Mouse (Mus musculus): Measurements from ENCODE around the gene C1qtnf5.

Gene C1qtnf5

GRCm38 (mm10) chr9:44107110-44107509, at the start of gene C1qtnf5:
Gene C1qtnf5, plus strand, starts transcription at chr9:44107245.
- peak; percentile 73 for DNase-seq

DNA sequence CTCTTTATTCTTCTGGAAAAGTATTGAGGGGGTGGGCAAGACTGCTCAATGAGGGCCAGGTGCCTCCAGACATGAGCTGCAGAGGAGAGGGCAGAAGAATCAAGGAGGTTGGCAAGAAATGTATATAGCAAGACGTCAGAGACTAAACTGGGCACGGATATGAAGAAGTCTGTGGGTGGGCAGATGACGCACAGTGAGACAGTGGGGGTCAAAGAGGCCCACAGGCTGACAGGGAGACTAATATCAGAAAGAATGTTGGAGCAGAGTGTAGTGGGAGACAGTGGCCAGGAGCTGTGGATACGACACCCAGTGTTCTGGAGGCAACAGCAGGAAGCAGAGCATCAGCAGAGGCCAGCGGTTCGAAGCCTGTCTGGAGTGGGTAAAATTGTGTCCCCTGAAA, 48.4 kb upstream of the C1qtnf5 start:
- no peak for DNase-seq

GRCm38 (mm10) chr9:44065177-44065576, 41.9 kb upstream of the C1qtnf5 start:
- no peak for DNase-seq

GRCm38 (mm10) chr9:44066785-44067225, 40.2 kb upstream of the C1qtnf5 start, which contains the start of gene Usp2:
Gene Usp2, plus strand, starts transcription at chr9:44067021.
- DNase-seq, result peak; percentile 100

DNA sequence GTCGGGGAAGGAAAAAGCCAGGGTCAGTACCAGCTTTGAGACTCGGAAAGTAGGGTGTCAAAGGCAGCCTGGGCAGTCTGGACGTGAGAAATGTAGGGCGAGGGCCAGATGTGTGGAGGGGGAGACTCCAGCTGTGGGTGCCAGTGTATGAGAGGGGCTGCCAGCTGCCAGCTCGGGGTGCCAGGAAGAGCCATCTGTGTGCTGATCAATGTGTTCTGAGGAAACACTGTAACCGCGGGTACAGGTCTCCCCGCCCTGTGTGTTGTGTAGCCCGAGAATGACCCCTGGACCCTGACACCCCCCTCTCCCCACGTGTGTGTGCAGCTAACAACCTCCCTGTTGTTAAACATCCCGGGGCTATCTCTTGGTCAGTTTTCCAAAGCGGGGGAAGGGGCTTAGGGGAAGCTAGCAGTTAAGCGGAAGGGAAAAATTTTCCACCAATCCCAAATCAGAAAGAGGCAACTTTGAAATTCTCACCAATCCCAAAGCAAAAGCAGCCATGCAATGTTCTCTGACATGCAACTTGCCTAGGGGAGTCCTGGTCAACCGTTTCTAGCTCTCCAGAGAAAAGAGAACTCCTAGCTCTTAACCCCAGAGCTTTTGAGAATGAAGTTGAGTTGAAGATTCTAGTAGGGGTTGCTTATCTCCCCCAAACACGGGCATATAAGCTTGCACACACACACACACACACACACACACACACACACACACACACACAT, 39.6 kb upstream of the C1qtnf5 start:
- DNase-seq, result no peak

- no peak for DNase-seq
Observed at GRCm38 (mm10) chr9:44067960-44068330, 39.1 kb upstream of the C1qtnf5 start.

DNA sequence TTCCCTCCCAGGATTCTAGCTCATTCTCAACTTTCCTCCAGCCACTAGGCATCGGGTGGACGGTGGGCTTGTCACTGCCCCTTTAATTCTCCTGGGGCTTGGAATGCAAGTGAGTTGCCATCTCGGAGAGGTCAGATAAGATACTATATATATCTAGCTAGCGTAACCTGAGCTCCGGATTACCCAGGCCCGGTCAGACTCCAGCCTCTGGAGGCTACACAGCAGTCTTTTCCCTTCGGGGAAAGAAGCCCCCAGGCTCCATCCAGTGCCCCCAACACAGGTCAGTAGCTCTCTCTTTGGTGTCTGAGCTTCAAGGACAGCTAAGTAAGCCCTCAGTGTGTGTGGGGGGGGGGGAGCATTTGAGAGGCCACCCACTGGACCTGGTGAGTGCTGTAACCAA, 37.8 kb upstream of the C1qtnf5 start:
- DNase-seq, result no peak

- DNase-seq, result no peak
Observed at GRCm38 (mm10) chr9:44070113-44070843, 36.8 kb upstream of the C1qtnf5 start.

DNA sequence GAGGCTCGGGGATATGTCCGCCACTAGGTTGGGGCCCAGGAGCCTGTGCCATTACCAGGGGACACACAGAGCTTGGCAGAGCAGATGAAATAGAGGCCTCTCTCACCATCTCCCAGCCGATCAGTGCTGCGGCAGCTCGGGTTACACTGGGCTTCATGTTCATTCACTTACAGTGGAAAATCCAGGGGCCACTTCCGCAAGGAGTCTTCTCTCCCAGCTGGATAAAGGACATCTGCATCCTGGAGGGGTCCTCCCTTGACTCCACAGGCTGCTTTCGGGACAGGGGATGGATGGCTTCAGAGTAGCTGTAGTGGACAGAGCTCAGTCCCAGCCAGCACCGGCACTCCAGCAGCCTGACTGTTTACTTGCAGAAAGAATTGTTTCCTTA, 36.2 kb upstream of the C1qtnf5 start:
- DNase-seq, result no peak

- DNase-seq, result no peak
Observed at GRCm38 (mm10) chr9:44071914-44072598, 35.0 kb upstream of the C1qtnf5 start.

DNA sequence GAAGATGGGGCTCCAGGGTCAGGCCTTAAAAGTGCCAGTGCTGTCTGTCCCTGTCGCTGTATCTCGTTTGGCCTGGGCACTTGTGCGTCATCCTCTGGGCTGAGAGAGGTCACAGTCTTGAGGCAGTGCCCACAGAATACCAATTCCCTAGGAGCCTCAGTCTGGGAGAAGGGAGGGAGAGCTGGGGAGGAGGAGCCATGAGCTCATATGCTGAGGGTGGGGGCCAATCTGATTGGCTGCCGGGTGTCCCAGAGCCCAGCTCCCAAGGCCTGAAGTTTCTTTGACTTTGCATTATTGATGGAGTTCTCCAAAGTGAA, 34.5 kb upstream of the C1qtnf5 start:
- peak; percentile 16 for DNase-seq

DNA sequence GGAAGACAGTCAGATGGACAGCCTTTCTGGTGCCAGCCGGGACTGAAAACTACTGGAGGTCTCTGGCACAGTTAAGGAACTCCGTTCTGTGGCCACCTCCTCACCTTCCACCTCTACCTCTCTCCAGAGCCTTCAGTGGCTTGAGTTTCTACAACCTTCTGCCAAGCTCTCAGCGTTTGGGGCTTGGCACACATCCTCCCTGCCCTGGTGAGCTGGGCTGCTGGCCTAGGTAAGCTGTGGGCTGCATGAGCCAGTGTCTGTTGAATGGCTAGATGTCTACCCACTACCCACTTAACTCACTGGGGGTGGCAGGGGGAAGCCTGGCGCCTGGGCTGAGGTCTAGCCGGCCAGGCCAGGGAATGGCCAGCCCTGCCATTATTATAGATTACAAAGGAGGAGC, 33.9 kb upstream of the C1qtnf5 start:
- peak; percentile 5 for DNase-seq

- DNase-seq, result peak; percentile 67
Observed at GRCm38 (mm10) chr9:44074395-44075275, 32.4 kb upstream of the C1qtnf5 start.

- peak; percentile 61 for DNase-seq
Observed at GRCm38 (mm10) chr9:44075276-44075995, 31.6 kb upstream of the C1qtnf5 start.

- no peak for DNase-seq
Observed at GRCm38 (mm10) chr9:44075996-44076763, 30.9 kb upstream of the C1qtnf5 start.

DNA sequence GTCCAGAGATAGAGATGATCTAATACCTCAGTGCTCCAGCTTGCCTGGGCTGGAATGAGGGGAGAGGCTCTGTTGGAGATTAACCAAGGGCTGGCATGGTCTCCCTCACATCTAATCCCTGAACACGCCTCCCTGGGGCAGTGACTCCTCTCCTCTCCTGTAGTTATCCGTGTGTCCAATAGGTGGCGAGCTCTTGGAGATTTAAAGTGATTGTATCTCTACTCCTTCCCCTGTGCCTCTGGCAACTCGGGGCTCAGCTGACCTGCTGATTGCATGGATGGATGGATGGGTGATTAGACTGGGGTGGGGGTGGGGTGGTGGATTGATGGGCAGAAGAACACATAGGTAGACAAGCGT, 30.3 kb upstream of the C1qtnf5 start:
- peak; percentile 81 for DNase-seq

GRCm38 (mm10) chr9:44077266-44077910, 29.7 kb upstream of the C1qtnf5 start:
- no peak for DNase-seq

GRCm38 (mm10) chr9:44078136-44078797, 28.8 kb upstream of the C1qtnf5 start:
- DNase-seq, result peak; percentile 40

GRCm38 (mm10) chr9:44078955-44079756, 27.9 kb upstream of the C1qtnf5 start:
- peak; percentile 92 for DNase-seq
